23 mouse cellular contexts compared by ENCODE assay signal in genomic region chr16:11742351-11742750, GRCm38 (mm10).
DNase-seq lines count a peak whose midpoint lies in the region; ATAC-seq lines count a peak whose summit lies in the region.
"Had no signal": no experiment of that assay in that cellular context is flagged by ENCODE, and none has a peak within 500 bp of the region (broad histone marks: within the 10 kb centered on the region; RNA-seq: fewer than 3 reads in every experiment).

No protein-coding gene starts in this region.

- DNase-seq in forebrain, embryonic 11.5 days (ENCODE audit: low spot score) = peak; percentile 34
- peak; percentile 32 for DNase-seq in kidney, adult 9 months
- DNase-seq in midbrain, embryonic 11.5 days (ENCODE audit: low spot score, missing footprints) = peak; percentile 56
- no peak for DNase-seq in midbrain, embryonic 14.5 days
- no peak for DNase-seq in left cerebral cortex, postnatal 25 days (ENCODE audit: low spot score in 2 of 2)
- DNase-seq: adrenal gland, postnatal 10 days; B cell, adult 2 months; cerebellum, adult 11 months; cerebellum, adult 8-10 months; cerebellum, postnatal 14 days; embryo, embryonic 11 days; gastrocnemius, adult 2 months; gastrocnemius, postnatal 25 days; heart, postnatal 36 days had no signal

- no peaks in the 10 kb centered on the region for H3K9me3 ChIP-seq in forebrain, embryonic 11.5 days (ENCODE audit: control insufficient read depth, low read length)
- H3K9me3 ChIP-seq in forebrain, embryonic 13.5 days (replicated peaks) = no peaks in the 10 kb centered on the region
- H3K9me3 ChIP-seq in kidney, embryonic 15.5 days (replicated peaks) = no peaks in the 10 kb centered on the region
- no peaks in the 10 kb centered on the region for H3K9me3 ChIP-seq in midbrain, embryonic 11.5 days (ENCODE audit: control insufficient read depth, low read length)
- no peaks in the 10 kb centered on the region for H3K9me3 ChIP-seq in midbrain, embryonic 14.5 days (ENCODE audit: control insufficient read depth, low read length)
- H3K9me3 ChIP-seq: embryonic facial prominence, embryonic 15.5 days; forebrain, embryonic 10.5 days; heart, embryonic 13.5 days; hindbrain, embryonic 15.5 days had no signal

- intact Hi-C loops in left cerebral cortex, postnatal 25 days (cut with DNase I) = loop anchor here (2.0 kb wide), 1 partner anchor 382 kb away; no protein-coding TSS in a partner anchor

- WGBS in forebrain, embryonic 11.5 days = 89% methylated on average over 7 of the region's 7 CpGs
- 87% methylated on average over 7 of the region's 7 CpGs for WGBS in forebrain, embryonic 13.5 days
- 86% methylated on average over 7 of the region's 7 CpGs for WGBS in kidney, embryonic 15.5 days
- WGBS in midbrain, embryonic 11.5 days = 81% methylated on average over 7 of the region's 7 CpGs
- 85% methylated on average over 7 of the region's 7 CpGs for whole genome bisulfite sequencing in midbrain, embryonic 14.5 days

- no peak overlapping the region for H3K4me3 ChIP-seq in forebrain, embryonic 11.5 days (ENCODE audit: low read depth, low read length)
- H3K4me3 ChIP-seq in forebrain, embryonic 13.5 days = no peak overlapping the region
- H3K4me3 ChIP-seq in kidney, embryonic 15.5 days (replicated peaks) = no peak overlapping the region
- H3K4me3 ChIP-seq in midbrain, embryonic 11.5 days (ENCODE audit: low read depth, low read length) = no peak overlapping the region
- H3K4me3 ChIP-seq in midbrain, embryonic 14.5 days (replicated peaks; ENCODE audit: low read depth, low read length) = no peak overlapping the region
- H3K4me3 ChIP-seq: embryonic facial prominence, embryonic 15.5 days; erythroblast, embryonic 14.5 days; forebrain, embryonic 10.5 days; gastrocnemius, adult 2 months; heart, embryonic 13.5 days; hindbrain, embryonic 15.5 days had no signal

- ATAC-seq in forebrain, embryonic 11.5 days (replicated peaks; ENCODE audit: low FRiP score) = no peak
- no peak for ATAC-seq in forebrain, embryonic 13.5 days
- ATAC-seq in kidney, embryonic 15.5 days (replicated peaks; ENCODE audit: low FRiP score) = no peak
- ATAC-seq in midbrain, embryonic 11.5 days (ENCODE audit: low FRiP score) = no peak
- no peak for ATAC-seq in midbrain, embryonic 14.5 days (ENCODE audit: low FRiP score, low TSS enrichment)
- ATAC-seq: CD4-positive, CD25-positive, alpha-beta regulatory T cell, adult 4 months; forebrain, embryonic 16.5 days had no signal

- no peaks in the 10 kb centered on the region for H3K36me3 ChIP-seq in forebrain, embryonic 11.5 days (ENCODE audit: control insufficient read depth, insufficient read depth, low read length)
- no peaks in the 10 kb centered on the region for H3K36me3 ChIP-seq in forebrain, embryonic 13.5 days (ENCODE audit: poor library complexity, severe bottlenecking)
- H3K36me3 ChIP-seq in kidney, embryonic 15.5 days = no peaks in the 10 kb centered on the region
- H3K36me3 ChIP-seq in midbrain, embryonic 11.5 days (ENCODE audit: control insufficient read depth, insufficient read depth, low read length) = no peaks in the 10 kb centered on the region
- no peaks in the 10 kb centered on the region for H3K36me3 ChIP-seq in midbrain, embryonic 14.5 days (ENCODE audit: control insufficient read depth, insufficient read depth, low read length)
- H3K36me3 ChIP-seq: embryonic facial prominence, embryonic 15.5 days; forebrain, embryonic 10.5 days; heart, embryonic 13.5 days; hindbrain, embryonic 15.5 days had no signal

- H3K4me1 ChIP-seq in forebrain, embryonic 11.5 days (replicated peaks; ENCODE audit: control insufficient read depth, insufficient read depth, low read length) = no peaks in the 10 kb centered on the region
- H3K4me1 ChIP-seq in forebrain, embryonic 13.5 days = no peaks in the 10 kb centered on the region
- no peaks in the 10 kb centered on the region for H3K4me1 ChIP-seq in kidney, embryonic 15.5 days
- H3K4me1 ChIP-seq in midbrain, embryonic 11.5 days (ENCODE audit: control insufficient read depth, insufficient read depth, low read length) = no peaks in the 10 kb centered on the region
- H3K4me1 ChIP-seq in midbrain, embryonic 14.5 days (ENCODE audit: control insufficient read depth, insufficient read depth, low read length) = no peaks in the 10 kb centered on the region
- H3K4me1 ChIP-seq: embryonic facial prominence, embryonic 15.5 days; forebrain, embryonic 10.5 days; heart, embryonic 13.5 days; hindbrain, embryonic 15.5 days had no signal

- no peak overlapping the region for H3K4me2 ChIP-seq in forebrain, embryonic 11.5 days (ENCODE audit: low read depth, low read length, severe bottlenecking)
- H3K4me2 ChIP-seq in forebrain, embryonic 13.5 days = no peak overlapping the region
- H3K4me2 ChIP-seq in kidney, embryonic 15.5 days = no peak overlapping the region
- no peak overlapping the region for H3K4me2 ChIP-seq in midbrain, embryonic 11.5 days
- H3K4me2 ChIP-seq in midbrain, embryonic 14.5 days (ENCODE audit: low read length) = no peak overlapping the region
- H3K4me2 ChIP-seq: embryonic facial prominence, embryonic 15.5 days; heart, embryonic 13.5 days; hindbrain, embryonic 15.5 days had no signal

- no peaks in the 10 kb centered on the region for H3K27me3 ChIP-seq in forebrain, embryonic 11.5 days (ENCODE audit: control insufficient read depth, insufficient read depth, low read length)
- H3K27me3 ChIP-seq in forebrain, embryonic 13.5 days = no peaks in the 10 kb centered on the region
- H3K27me3 ChIP-seq in kidney, embryonic 15.5 days = no peaks in the 10 kb centered on the region
- no peaks in the 10 kb centered on the region for H3K27me3 ChIP-seq in midbrain, embryonic 11.5 days (ENCODE audit: control insufficient read depth, insufficient read depth, low read length)
- no peaks in the 10 kb centered on the region for H3K27me3 ChIP-seq in midbrain, embryonic 14.5 days (ENCODE audit: control insufficient read depth, insufficient read depth, low read length)
- H3K27me3 ChIP-seq: embryonic facial prominence, embryonic 15.5 days; heart, embryonic 13.5 days; hindbrain, embryonic 15.5 days had no signal

- no peak overlapping the region for H3K9ac ChIP-seq in forebrain, embryonic 11.5 days (ENCODE audit: low read length)
- no peak overlapping the region for H3K9ac ChIP-seq in forebrain, embryonic 13.5 days
- no peak overlapping the region for H3K9ac ChIP-seq in kidney, embryonic 15.5 days
- no peak overlapping the region for H3K9ac ChIP-seq in midbrain, embryonic 11.5 days (ENCODE audit: low read length)
- H3K9ac ChIP-seq in midbrain, embryonic 14.5 days (replicated peaks; ENCODE audit: low read length) = no peak overlapping the region
- H3K9ac ChIP-seq: embryonic facial prominence, embryonic 15.5 days; heart, embryonic 13.5 days; hindbrain, embryonic 15.5 days had no signal

- H3K27ac ChIP-seq in forebrain, embryonic 11.5 days (ENCODE audit: low read depth, low read length) = no peak overlapping the region
- no peak overlapping the region for H3K27ac ChIP-seq in forebrain, embryonic 13.5 days
- no peak overlapping the region for H3K27ac ChIP-seq in kidney, embryonic 15.5 days
- no peak overlapping the region for H3K27ac ChIP-seq in midbrain, embryonic 11.5 days (ENCODE audit: low read depth, low read length)
- H3K27ac ChIP-seq in midbrain, embryonic 14.5 days (replicated peaks; ENCODE audit: low read depth, low read length) = no peak overlapping the region
- H3K27ac ChIP-seq: embryonic facial prominence, embryonic 15.5 days; forebrain, embryonic 10.5 days; gastrocnemius, adult 2 months; heart, embryonic 13.5 days; hindbrain, embryonic 15.5 days had no signal

Comparison
In these comparisons a context has a peak if more than half of its experiments do, and no peak if none do; other contexts are left out.
1. DNase-seq: peak in forebrain, embryonic 11.5 days (single experiment), kidney, adult 9 months (single experiment) and midbrain, embryonic 11.5 days (single experiment); none in midbrain, embryonic 14.5 days (single experiment) and left cerebral cortex, postnatal 25 days (0 of 2).